Mouse (Mus musculus) liver, adult 2 months (tissue): ENCODE data around the gene Sfxn5.

ENCODE experiments used
- CTCF ChIP-seq: fragments of 200-500 bp; IDR thresholded peaks from 2 replicates; pipeline ENCODE4 v1.5.1; 2011; ENCODE audit warnings: low read depth, low read length, control low read depth
- POLR2A ChIP-seq: fragments of 200-500 bp; IDR thresholded peaks from 2 replicates; pipeline ENCODE4 v1.6.1; 2011; ENCODE audit warnings: low read length, control low read depth; ENCODE audit not compliant: insufficient read depth; ENCODE audit errors: extremely low read depth

DNA sequence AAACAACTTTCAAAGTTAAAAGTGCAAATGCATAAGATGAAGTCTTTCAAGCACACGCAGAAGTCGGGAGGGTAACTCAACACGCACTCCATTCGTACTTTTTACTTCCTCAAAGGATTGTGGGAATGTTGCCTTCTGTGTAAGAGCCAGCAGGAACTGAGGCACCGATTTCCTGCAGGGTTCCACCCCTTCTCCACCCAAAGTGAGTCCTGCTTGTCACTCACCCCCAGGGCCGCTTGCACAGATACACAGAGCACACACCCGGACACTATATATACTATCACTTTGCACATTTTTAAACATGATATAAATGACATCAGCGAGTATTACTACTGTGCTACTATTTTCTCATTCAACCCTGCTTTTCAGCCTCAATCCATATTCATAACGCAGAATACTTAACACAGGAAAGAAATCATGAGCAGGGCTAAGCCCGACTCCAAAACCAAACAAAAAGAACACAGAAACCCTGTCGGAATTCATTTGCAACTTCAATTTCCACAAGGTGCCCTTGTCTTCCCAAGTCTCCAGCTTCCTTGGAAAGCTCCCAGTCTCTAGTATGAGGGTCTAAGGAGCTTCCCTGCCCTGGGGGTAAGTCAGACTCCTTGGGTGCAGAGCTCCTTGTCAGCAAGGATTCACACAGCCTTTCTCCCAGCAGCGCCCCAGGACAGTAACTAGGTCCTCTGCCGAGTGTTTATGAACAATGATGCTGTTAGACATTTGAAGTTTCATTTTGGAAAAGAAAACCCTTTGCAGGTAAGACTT, 46.8 kb downstream of the Sfxn5 start:
- TF ChIP-seq POLR2A (no peak), CTCF (no peak)
